Mouse (Mus musculus) lung, adult 2 months (tissue): ENCODE measurements around the gene 4930432K21Rik. TPM values are rescaled to one million over a fixed set of nuclear protein-coding genes. Genes with fewer than 3 reads are reported as not detected.

Source experiments
- DNase-seq: peaks from one replicate; pipeline ENCODE4 v3.0.0; 2022
- H3K4me1 ChIP-seq: fragments of 200-500 bp; 2 replicates; pipeline ENCODE4 v1.6.1; 2011; ENCODE audit warnings: low read length; ENCODE audit not compliant: control insufficient read depth, insufficient read depth
- H3K4me3 ChIP-seq: fragments of 200-500 bp; replicated peaks from 2 replicates; pipeline ENCODE3; 2011; ENCODE audit warnings: low read depth, mild to moderate bottlenecking, control low read depth, low read length; ENCODE audit errors: extremely low read depth
- CTCF ChIP-seq: fragments of 200-500 bp; IDR thresholded peaks from 2 replicates; pipeline ENCODE4 v1.5.1; 2011; ENCODE audit warnings: mild to moderate bottlenecking, low read length, control low read depth; ENCODE audit not compliant: insufficient read depth
- POLR2A ChIP-seq: fragments of 200-500 bp; IDR thresholded peaks from 2 replicates; pipeline ENCODE4 v1.6.1; 2011; ENCODE audit warnings: low read depth, mild to moderate bottlenecking, control low read depth, low read length, borderline replicate concordance; ENCODE audit errors: extremely low read depth
- WGBS: fragments of 180-500 bp; shearing (Covaris S2); methylation state at CpG from one replicate; pipeline ENCODE4 v1.1.7; 2018; 5-methylcytosine and 5-hydroxymethylcytosine counted together
- polyA plus RNA-seq: library from polyadenylated mRNA; depleted of rRNA; stranded (reverse); fragments of >200 nt; gene quantifications from 2 replicates; pipeline ENCODE4 v1.2.3, GENCODE M21; 2012; rRNA removed

The 4930432K21Rik gene
- polyA plus RNA-seq, 1 experiment: 1.0 TPM

DNA sequence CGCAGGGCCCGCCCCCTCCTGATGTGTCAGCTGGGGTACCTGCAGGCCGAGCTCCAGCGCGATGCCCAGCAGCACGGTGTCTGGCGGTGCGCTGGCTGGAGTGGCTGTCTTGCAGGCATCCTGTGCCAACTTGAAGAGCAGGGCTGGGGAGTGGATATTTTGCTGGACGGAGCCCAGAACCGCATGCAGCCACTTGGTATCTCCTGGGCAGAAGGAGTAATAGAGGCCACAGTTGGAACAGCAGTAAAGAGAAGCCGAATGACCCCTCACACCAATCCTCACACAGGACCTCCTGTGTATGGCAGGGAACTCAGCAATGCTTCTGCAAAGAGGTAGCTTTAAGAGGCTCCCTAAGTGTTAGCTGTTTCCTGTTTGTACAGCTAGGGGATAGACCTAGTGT is 69.4 kb downstream of the 4930432K21Rik start:
- 90% methylated on average over 11 of the region's 11 CpGs for WGBS
- no peak for DNase-seq

DNA sequence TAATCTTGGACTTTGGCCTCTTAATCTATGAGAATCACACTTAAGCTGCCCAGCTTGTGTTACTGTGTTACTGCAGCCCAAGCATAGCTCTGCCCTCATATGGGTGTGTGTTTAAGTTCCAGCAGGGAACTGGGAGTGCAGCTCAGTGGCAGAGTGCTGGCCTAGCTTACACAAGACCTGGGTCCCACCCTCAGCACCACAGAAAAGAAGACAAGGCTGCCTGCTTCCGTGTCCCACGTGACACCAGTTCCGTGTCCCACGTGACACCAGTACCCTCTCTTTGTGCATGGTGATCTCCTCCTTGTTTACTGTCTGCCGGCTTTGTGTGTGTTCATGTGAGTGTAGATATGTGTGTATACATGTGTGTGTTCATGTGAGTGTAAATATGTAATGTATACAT is 70.3 kb downstream of the 4930432K21Rik start:
- 90% methylated on average over 5 of the region's 5 CpGs for WGBS
- H3K4me3 ChIP-seq: no peak overlapping the region
- no peak for DNase-seq
- H3K4me1 ChIP-seq: no peaks in the 10 kb centered on the region
- TF ChIP-seq CTCF (no peak), POLR2A (no peak)

More for the DNA sequence above, 69.4 kb downstream of the 4930432K21Rik start:
- Histone ChIP-seq H3K4me1 (no peaks in the 10 kb centered on the region), H3K4me3 (no peak overlapping the region)
- TF ChIP-seq CTCF: no peak
- TF ChIP-seq POLR2A: no peak

DNA sequence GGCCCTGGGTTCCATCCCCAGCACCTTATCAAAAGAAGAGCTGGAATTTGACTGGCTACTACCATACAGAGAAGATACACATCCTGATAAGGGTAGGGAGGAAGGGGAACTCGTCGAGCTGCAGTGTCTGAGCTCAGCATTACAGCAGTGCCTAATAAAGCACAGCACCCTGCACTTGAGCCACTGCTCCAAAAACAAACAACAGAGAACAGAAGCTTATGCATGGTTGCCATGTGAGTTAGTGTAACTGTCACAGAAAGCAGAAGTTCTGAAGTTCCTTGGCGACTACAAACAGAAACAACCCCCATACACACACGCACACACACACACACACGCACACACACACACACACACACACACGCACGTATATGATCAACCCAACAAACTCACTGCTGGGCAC is 72.3 kb downstream of the 4930432K21Rik start:
- TF ChIP-seq POLR2A (no peak), CTCF (no peak)
- Histone ChIP-seq H3K4me1 (no peaks in the 10 kb centered on the region), H3K4me3 (no peak overlapping the region)
- WGBS: 55% methylated on average over 7 of the region's 7 CpGs
- DNase-seq: no peak

Other genes with a start within 250 kb of the 4930432K21Rik start
- 81.1 and 86.4 TPM in 2 replicates for gene Adgrl1, start 247.9 kb upstream of the 4930432K21Rik start, polyA plus RNA-seq
- gene Gm10644, start 192.8 kb upstream of the 4930432K21Rik start, polyA plus RNA-seq: 1.7 and 2.0 TPM in 2 replicates
- gene Asf1b, start 192.5 kb upstream of the 4930432K21Rik start, polyA plus RNA-seq: 7.5 and 7.9 TPM in 2 replicates
- gene Prkaca, start 175.0 kb upstream of the 4930432K21Rik start, polyA plus RNA-seq: 57.0 and 79.9 TPM in 2 replicates
- 37.0 and 37.9 TPM in 2 replicates for gene Samd1, start 150.4 kb upstream of the 4930432K21Rik start, polyA plus RNA-seq
- 0.35 and 0.36 TPM in 2 replicates for gene 1700067K01Rik, start 146.5 kb upstream of the 4930432K21Rik start, polyA plus RNA-seq
- gene 2210011C24Rik, start 135.9 kb upstream of the 4930432K21Rik start, polyA plus RNA-seq: 29.5 and 57.0 TPM in 2 replicates
- gene Palm3, start 126.6 kb upstream of the 4930432K21Rik start, polyA plus RNA-seq: 0.42 and 0.89 TPM in 2 replicates
- 7.5 and 8.4 TPM in 2 replicates for gene Il27ra, start 105.4 kb upstream of the 4930432K21Rik start, polyA plus RNA-seq
- 0.22 and 0.71 TPM in 2 replicates for gene Rln3, start 103.0 kb upstream of the 4930432K21Rik start, polyA plus RNA-seq
- 0.71 and 1.0 TPM in 2 replicates for gene Gm10643, start 82.9 kb upstream of the 4930432K21Rik start, polyA plus RNA-seq
- gene Rfx1, start 81.2 kb upstream of the 4930432K21Rik start, polyA plus RNA-seq: 29.8 and 30.7 TPM in 2 replicates
- gene Dcaf15, start 43.3 kb upstream of the 4930432K21Rik start, polyA plus RNA-seq: 36.1 and 42.5 TPM in 2 replicates
- 1.8 and 2.4 TPM in 2 replicates for gene Podnl1, start 22.0 kb upstream of the 4930432K21Rik start, polyA plus RNA-seq
- gene Cc2d1a, start 89 bp upstream of the 4930432K21Rik start, polyA plus RNA-seq: 25.9 and 27.7 TPM in 2 replicates
- 0.18 and 0.54 TPM in 2 replicates for gene Nanos3, start 37.2 kb downstream of the 4930432K21Rik start, polyA plus RNA-seq
- gene Zswim4, start 89.0 kb downstream of the 4930432K21Rik start, polyA plus RNA-seq: 21.2 and 24.0 TPM in 2 replicates
- 116 and 149 TPM in 2 replicates for gene D8Ertd738e, start 101.7 kb downstream of the 4930432K21Rik start, polyA plus RNA-seq
- gene Mri1, start 109.3 kb downstream of the 4930432K21Rik start, polyA plus RNA-seq: 66.2 and 78.8 TPM in 2 replicates
- 37.6 and 63.7 TPM in 2 replicates for gene Ccdc130, start 122.4 kb downstream of the 4930432K21Rik start, polyA plus RNA-seq
- gene Cacna1a, start 240.4 kb downstream of the 4930432K21Rik start, polyA plus RNA-seq: 11.3 and 13.3 TPM in 2 replicates